8 mouse cellular contexts compared by ENCODE assay signal in genomic region chr6:122873871-122874719, GRCm38 (mm10). TPM values are rescaled to one million over a fixed set of nuclear protein-coding genes. Genes with fewer than 3 reads are reported as not detected.
DNase-seq lines count a peak whose midpoint lies in the region; ATAC-seq and TF ChIP-seq lines count a peak whose summit lies in the region.

TSS of gene Necap1 (plus strand) at chr6:122874474.

- peak; percentile 56 for TF ChIP-seq EP300 in CH12.LX (IDR thresholded peaks at IDR 0.05; ENCODE audit: low read length)

- ATAC-seq in forebrain, embryonic 11.5 days (replicated peaks; ENCODE audit: low FRiP score) = peak; percentile 97
- ATAC-seq in heart, embryonic 16.5 days (replicated peaks; ENCODE audit: extremely low read depth, insufficient read depth, low FRiP score) = peak; percentile 97
- peak; percentile 94 for ATAC-seq in liver, embryonic 15.5 days (ENCODE audit: insufficient read depth)
- peak; percentile 98 for ATAC-seq in neural tube, embryonic 12.5 days (ENCODE audit: low FRiP score, low read depth)

- peaks cover 47% of the 10 kb centered on the region for H3K79me2 ChIP-seq in CH12.LX (replicated peaks; ENCODE audit: control insufficient read depth, extremely low read depth, insufficient read depth, poor library complexity, severe bottlenecking)

- peak within 1 kb of the TSS; percentile 94 for H3K27ac ChIP-seq in CH12.LX (ENCODE audit: insufficient read depth, low read depth)
- peak within 1 kb of the TSS; percentile 75 for H3K27ac ChIP-seq in forebrain, embryonic 11.5 days (ENCODE audit: low read depth, low read length)
- H3K27ac ChIP-seq in heart, embryonic 16.5 days (ENCODE audit: low read length) = peak within 1 kb of the TSS; percentile 90
- peak within 1 kb of the TSS; percentile 84 for H3K27ac ChIP-seq in liver, embryonic 15.5 days (replicated peaks)
- peak within 1 kb of the TSS; percentile 76 for H3K27ac ChIP-seq in neural tube, embryonic 12.5 days

- 7% methylated on average over 43 of the region's 43 CpGs for WGBS in forebrain, embryonic 11.5 days
- 6% methylated on average over 43 of the region's 43 CpGs for WGBS in heart, embryonic 16.5 days
- WGBS in liver, embryonic 15.5 days (ENCODE audit: insufficient replicate concordance) = 7% methylated on average over 43 of the region's 43 CpGs
- WGBS in neural tube, embryonic 12.5 days = 8% methylated on average over 43 of the region's 43 CpGs

- H3K4me3 ChIP-seq in CH12.LX (replicated peaks in 1 of 3; ENCODE audit: low read depth in 2 of 3, low read length in 2 of 3, poor library complexity in 1 of 3) = peak within 1 kb of the TSS; percentile 92 to 99 (median 93)
- H3K4me3 ChIP-seq in forebrain, embryonic 11.5 days (ENCODE audit: low read depth, low read length) = peak within 1 kb of the TSS; percentile 84
- peak within 1 kb of the TSS; percentile 93 for H3K4me3 ChIP-seq in heart, embryonic 16.5 days (ENCODE audit: low read length)
- H3K4me3 ChIP-seq in liver, embryonic 15.5 days (replicated peaks) = peak within 1 kb of the TSS; percentile 97
- peak within 1 kb of the TSS; percentile 84 for H3K4me3 ChIP-seq in neural tube, embryonic 12.5 days

- peak; percentile 57 for TF ChIP-seq RAD21 in CH12.LX (IDR thresholded peaks at IDR 0.05; ENCODE audit: low read depth, low read length)

- DNase-seq in CH12.LX (ENCODE audit: extremely low read depth) = peak; percentile 96
- DNase-seq in c-Kit-positive CD71-positive TER-119-negative erythroid progenitor cells, embryonic 14.5 days (ENCODE audit: low read depth) = peak; percentile 94
- peak; percentile 98 for DNase-seq in forebrain, embryonic 11.5 days (ENCODE audit: low spot score)
- peak; percentile 97 to 99 for DNase-seq in kidney, postnatal 36 days
- peak; percentile 93 for DNase-seq in telencephalon, adult 2 months (ENCODE audit: low read depth, low spot score)

- in situ Hi-C loops in CH12.LX (cut with MboI; ENCODE audit: low pct_ligation_motif_present, low pct_unique_long_range_greater_than_20kb, low sequenced_read_pairs) = loop anchor here (5.0 kb wide), 1 partner anchor 67 kb away; no protein-coding TSS in a partner anchor

- no peaks in the 10 kb centered on the region for H3K27me3 ChIP-seq in CH12.LX (replicated peaks)
- H3K27me3 ChIP-seq in forebrain, embryonic 11.5 days (ENCODE audit: control insufficient read depth, insufficient read depth, low read length) = no peaks in the 10 kb centered on the region
- H3K27me3 ChIP-seq in heart, embryonic 16.5 days (ENCODE audit: control insufficient read depth, insufficient read depth, low read length) = no peaks in the 10 kb centered on the region
- no peaks in the 10 kb centered on the region for H3K27me3 ChIP-seq in liver, embryonic 15.5 days
- no peaks in the 10 kb centered on the region for H3K27me3 ChIP-seq in neural tube, embryonic 12.5 days (replicated peaks)

- H3K4me1 ChIP-seq in CH12.LX (ENCODE audit: control insufficient read depth in 1 of 2, insufficient read depth in 2 of 2) = peaks cover 18 to 73% of the 10 kb centered on the region in 2 experiments
- H3K4me1 ChIP-seq in forebrain, embryonic 11.5 days (replicated peaks; ENCODE audit: control insufficient read depth, insufficient read depth, low read length) = peaks cover 4% of the 10 kb centered on the region; the same call in 1 of the 2 replicates
- peaks cover 6% of the 10 kb centered on the region for H3K4me1 ChIP-seq in heart, embryonic 16.5 days (ENCODE audit: control insufficient read depth, insufficient read depth, low read length)
- H3K4me1 ChIP-seq in liver, embryonic 15.5 days (replicated peaks) = peaks cover 42% of the 10 kb centered on the region
- peaks cover 18% of the 10 kb centered on the region for H3K4me1 ChIP-seq in neural tube, embryonic 12.5 days

- peaks cover 22 to 34% of the 10 kb centered on the region in 2 experiments for H3K36me3 ChIP-seq in CH12.LX (replicated peaks in 1 of 2; ENCODE audit: control insufficient read depth in 1 of 2, insufficient read depth in 1 of 2, low read length in 1 of 2)
- no peaks in the 10 kb centered on the region for H3K36me3 ChIP-seq in forebrain, embryonic 11.5 days (ENCODE audit: control insufficient read depth, insufficient read depth, low read length)
- H3K36me3 ChIP-seq in heart, embryonic 16.5 days (ENCODE audit: control insufficient read depth, insufficient read depth) = 0 out of 2 replicates have a peak, but pooled peaks cover 4% of the 10 kb centered on the region
- peaks cover 26% of the 10 kb centered on the region for H3K36me3 ChIP-seq in liver, embryonic 15.5 days (replicated peaks)
- peaks cover 5% of the 10 kb centered on the region; the same call in 1 of the 2 replicates for H3K36me3 ChIP-seq in neural tube, embryonic 12.5 days

- H3K9ac ChIP-seq in CH12.LX (ENCODE audit: insufficient read depth, low read depth) = peak within 1 kb of the TSS; percentile 97
- peak within 1 kb of the TSS; percentile 89 for H3K9ac ChIP-seq in forebrain, embryonic 11.5 days (ENCODE audit: low read length)
- H3K9ac ChIP-seq in heart, embryonic 16.5 days (ENCODE audit: low read length) = peak within 1 kb of the TSS; percentile 92
- H3K9ac ChIP-seq in liver, embryonic 15.5 days = peak within 1 kb of the TSS; percentile 84
- peak within 1 kb of the TSS; percentile 83 for H3K9ac ChIP-seq in neural tube, embryonic 12.5 days

- TF ChIP-seq CTCF in CH12.LX (conservative IDR thresholded peaks at IDR 0.05 in 1 of 2, IDR thresholded peaks at IDR 0.05 in 1 of 2; ENCODE audit: low read depth in 2 of 2, low read length in 2 of 2) = peak in 1 of 2 experiments; percentile 88; a peak in 2 of 4 replicates

- peak; percentile 86 for TF ChIP-seq POLR2A in CH12.LX (IDR thresholded peaks at IDR 0.05; ENCODE audit: low read depth, low read length)

- peak within 1 kb of the TSS; percentile 97 for H3K4me2 ChIP-seq in CH12.LX (ENCODE audit: insufficient read depth, low read depth, poor library complexity, severe bottlenecking)
- H3K4me2 ChIP-seq in forebrain, embryonic 11.5 days (ENCODE audit: low read depth, low read length, severe bottlenecking) = peak within 1 kb of the TSS; percentile 59
- H3K4me2 ChIP-seq in heart, embryonic 16.5 days (ENCODE audit: low read depth, low read length) = peak within 1 kb of the TSS; percentile 74
- peak within 1 kb of the TSS; percentile 73 for H3K4me2 ChIP-seq in liver, embryonic 15.5 days
- H3K4me2 ChIP-seq in neural tube, embryonic 12.5 days (replicated peaks) = peak within 1 kb of the TSS; percentile 63

- H3K9me3 ChIP-seq in CH12.LX (replicated peaks; ENCODE audit: low read length) = no peaks in the 10 kb centered on the region
- H3K9me3 ChIP-seq in forebrain, embryonic 11.5 days (ENCODE audit: control insufficient read depth, low read length) = no peaks in the 10 kb centered on the region
- no peaks in the 10 kb centered on the region for H3K9me3 ChIP-seq in heart, embryonic 16.5 days (replicated peaks; ENCODE audit: control insufficient read depth, low read length)
- no peaks in the 10 kb centered on the region for H3K9me3 ChIP-seq in liver, embryonic 15.5 days (replicated peaks)
- H3K9me3 ChIP-seq in neural tube, embryonic 12.5 days = no peaks in the 10 kb centered on the region

- dilution Hi-C loops in CH12.LX (cut with MboI; ENCODE audit: extremely low pct_ligation_motif_present, extremely low pct_unique_long_range_greater_than_20kb, low sequenced_read_pairs) = no loop called here

TF ChIP-seq in CH12.LX, 34 proteins besides CTCF, POLR2A, EP300 and RAD21 (continues in another document):
- peak; percentile 56 for TF ChIP-seq NRF1 (IDR thresholded peaks at IDR 0.05; ENCODE audit: low read depth, low read length)
- peak; percentile 65 for TF ChIP-seq SIN3A (IDR thresholded peaks at IDR 0.05; ENCODE audit: low read length)
- TF ChIP-seq ZNF384 (IDR thresholded peaks at IDR 0.05; ENCODE audit: low read depth, low read length) = peak; percentile 46
- TF ChIP-seq MEF2A (IDR thresholded peaks at IDR 0.05; ENCODE audit: borderline replicate concordance, low read depth, low read length) = peak; percentile 66; the same call in 1 of the 2 replicates
- TF ChIP-seq BHLHE40 (IDR thresholded peaks at IDR 0.05; ENCODE audit: low read depth, low read length) = peak; percentile 56
- TF ChIP-seq MXI1 (IDR thresholded peaks at IDR 0.05; ENCODE audit: low read depth, low read length) = peak; percentile 29
- peak; percentile 63 for TF ChIP-seq SMC3 (IDR thresholded peaks at IDR 0.05; ENCODE audit: low read depth, low read length)
- TF ChIP-seq JUND (conservative IDR thresholded peaks at IDR 0.05; ENCODE audit: low read depth, low read length) = peak; percentile 48; the same call in 1 of the 2 replicates
- TF ChIP-seq CHD2 (IDR thresholded peaks at IDR 0.05; ENCODE audit: low read length) = 0 out of 2 replicates have a peak, but pooled peaks have one; percentile 28
- TF ChIP-seq ZKSCAN1 (IDR thresholded peaks at IDR 0.05; ENCODE audit: borderline replicate concordance, low read depth, low read length) = no peak
- TF ChIP-seq USF2 (conservative IDR thresholded peaks at IDR 0.05; ENCODE audit: low read depth, low read length) = no peak
- peak; percentile 86 for TF ChIP-seq HCFC1 (IDR thresholded peaks at IDR 0.05; ENCODE audit: low read depth, low read length)
- TF ChIP-seq POLR2AphosphoS2 (IDR thresholded peaks at IDR 0.05; ENCODE audit: low read depth, low read length) = 0 out of 2 replicates have a peak, but pooled peaks have one; percentile 44
- peak; percentile 71; the same call in 1 of the 2 replicates for TF ChIP-seq KAT2A (IDR thresholded peaks at IDR 0.05; ENCODE audit: insufficient replicate concordance, low read length)
- peak; percentile 66; the same call in 1 of the 2 replicates for TF ChIP-seq IRF4 (IDR thresholded peaks at IDR 0.05; ENCODE audit: low read depth, low read length)
- TF ChIP-seq MAZ (IDR thresholded peaks at IDR 0.05; ENCODE audit: low read depth, low read length) = peak; percentile 73
- peak; percentile 62 for TF ChIP-seq ELF1 (IDR thresholded peaks at IDR 0.05; ENCODE audit: low read depth, low read length)
- no peak; the same call in 1 of the 2 replicates for TF ChIP-seq MAX (IDR thresholded peaks at IDR 0.05; ENCODE audit: low read length)
- TF ChIP-seq TCF12 (IDR thresholded peaks at IDR 0.05; ENCODE audit: low read depth, low read length) = peak; percentile 95
- TF ChIP-seq ZMIZ1 (IDR thresholded peaks at IDR 0.05; ENCODE audit: low read depth, low read length) = peak; percentile 77; the same call in 1 of the 2 replicates
- no peak for TF ChIP-seq GABPA (IDR thresholded peaks at IDR 0.05; ENCODE audit: insufficient replicate concordance, low read depth, low read length)

RNA-seq across cellular contexts. Expression of gene Necap1, which starts in this region (rescaled TPM):
- total RNA-seq in CH12.LX (2012; rRNA removed) (12.7 and 12.9 TPM in 2 replicates), CH12.LX (2014; rRNA removed) (29.5 and 30.6 TPM in 2 replicates)
- 26.9 and 29.2 TPM in 2 replicates for polyA plus RNA-seq in CH12.LX (2012; ENCODE audit: insufficient read length, low read depth)
- 63.1 TPM in 2 replicates for polyA plus RNA-seq in forebrain, embryonic 11.5 days (2014; fragmentation: Nextera tagmentation; extraction: Ambion mirVana)
- 51.1 and 51.7 TPM in 2 replicates for polyA plus RNA-seq in heart, embryonic 16.5 days (2015; fragmentation: Nextera tagmentation; extraction: Ambion mirVana)
- 24.2 and 25.8 TPM in 2 replicates for polyA plus RNA-seq in liver, embryonic 15.5 days (2015; fragmentation: Nextera tagmentation; extraction: Ambion mirVana)
- 90.9 and 100 TPM in 2 replicates for polyA plus RNA-seq in neural tube, embryonic 12.5 days (2016; fragmentation: Nextera tagmentation; extraction: Ambion mirVana)

Comparison
In these comparisons a context has a peak if more than half of its experiments do, and no peak if none do; other contexts are left out.
1. Peak in every context shown above with its lines: DNase-seq, ATAC-seq, H3K4me3 ChIP-seq and H3K27ac ChIP-seq.